8 mouse cellular contexts compared by ENCODE assay signal in the genomic region with DNA sequence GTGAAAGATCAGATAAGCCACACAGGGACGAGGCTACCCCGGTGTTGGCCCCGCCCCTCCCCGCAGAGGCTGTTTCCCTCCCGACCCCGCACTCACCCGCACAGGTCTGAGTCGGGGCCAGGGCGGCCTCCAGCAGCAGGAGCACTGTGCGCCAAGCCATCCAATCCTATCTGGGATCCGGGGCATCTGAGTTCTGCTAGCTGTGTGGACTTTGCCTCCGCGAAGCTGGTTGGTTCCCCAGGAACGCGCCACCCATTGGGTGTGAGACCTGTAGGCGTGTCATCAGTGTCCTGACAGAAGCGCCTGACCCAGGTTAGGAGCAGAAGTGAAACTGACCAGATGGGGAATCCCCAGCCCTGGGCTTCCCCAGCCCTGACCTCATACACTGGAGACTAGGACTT. TPM values are rescaled to one million over a fixed set of nuclear protein-coding genes. Genes with fewer than 3 reads are reported as not detected.
A peak's percentile ranks its signal among the peaks of the same experiment; 100 is the strongest.
DNase-seq lines count a peak whose midpoint lies in the region; ATAC-seq and TF ChIP-seq lines count a peak whose summit lies in the region.

No protein-coding gene starts in this region.

- under 1% methylated on average over 17 of the region's 17 CpGs for WGBS in embryonic facial prominence, embryonic 10.5 days
- under 1% methylated on average over 17 of the region's 17 CpGs for WGBS in heart, embryonic 10.5 days
- WGBS in lung, embryonic 16.5 days: 0% methylated on average over 16 of the region's 17 CpGs
- 4% methylated on average over 17 of the region's 17 CpGs for WGBS in olfactory bulb, adult 2 months

- DNase-seq in B cell, adult 2 months: peak; percentile 95 to 97
- DNase-seq in embryonic facial prominence, embryonic 10.5 days (ENCODE audit: low spot score): peak; percentile 64
- peak; percentile 90 for DNase-seq in heart, embryonic 10.5 days (ENCODE audit: low spot score)
- peak; percentile 96 for DNase-seq in kidney, adult 8-10 months
- peak; percentile 90 for DNase-seq in yolk sac, embryonic 10.5 days (ENCODE audit: low spot score)

- no peak for TF ChIP-seq CTCF in olfactory bulb, adult 2 months (IDR thresholded peaks at IDR 0.05; ENCODE audit: insufficient read depth, low read depth, low read length)

- peaks cover 58% of the 10 kb centered on the region for H3K27me3 ChIP-seq in embryonic facial prominence, embryonic 10.5 days (replicated peaks; ENCODE audit: low read depth, poor library complexity, severe bottlenecking)
- H3K27me3 ChIP-seq in heart, embryonic 10.5 days (ENCODE audit: insufficient read depth, poor library complexity, severe bottlenecking): peaks cover 54% of the 10 kb centered on the region
- H3K27me3 ChIP-seq in lung, embryonic 16.5 days (ENCODE audit: control insufficient read depth, insufficient read depth, low read depth, low read length): peaks cover 33% of the 10 kb centered on the region

- TF ChIP-seq POLR2A in olfactory bulb, adult 2 months (IDR thresholded peaks at IDR 0.05; ENCODE audit: insufficient read depth, low read depth, low read length): peak; percentile 39

- peaks cover 38% of the 10 kb centered on the region for H3K4me1 ChIP-seq in embryonic facial prominence, embryonic 10.5 days
- H3K4me1 ChIP-seq in heart, embryonic 10.5 days: peaks cover 27% of the 10 kb centered on the region
- H3K4me1 ChIP-seq in lung, embryonic 16.5 days (replicated peaks; ENCODE audit: control insufficient read depth, insufficient read depth, low read length): peaks cover 23% of the 10 kb centered on the region
- H3K4me1 ChIP-seq in olfactory bulb, adult 2 months (ENCODE audit: control insufficient read depth, insufficient read depth, low read length): peaks cover 23% of the 10 kb centered on the region

- ATAC-seq in activated CD4-positive, CD25-positive, alpha-beta regulatory T cell, adult 4 months: peak; percentile 70
- ATAC-seq in lung, embryonic 16.5 days (ENCODE audit: low read depth): peak; percentile 10

- peak overlapping the region; percentile 60 for H3K4me3 ChIP-seq in embryonic facial prominence, embryonic 10.5 days
- H3K4me3 ChIP-seq in heart, embryonic 10.5 days: peak overlapping the region; percentile 55
- peak overlapping the region; percentile 48 for H3K4me3 ChIP-seq in lung, embryonic 16.5 days (ENCODE audit: low read length)
- H3K4me3 ChIP-seq in olfactory bulb, adult 2 months (ENCODE audit: insufficient read depth, low read depth, low read length): peak overlapping the region; percentile 62

- no peaks in the 10 kb centered on the region for H3K9me3 ChIP-seq in embryonic facial prominence, embryonic 10.5 days
- H3K9me3 ChIP-seq in heart, embryonic 10.5 days: no peaks in the 10 kb centered on the region
- no peaks in the 10 kb centered on the region for H3K9me3 ChIP-seq in lung, embryonic 16.5 days (ENCODE audit: control insufficient read depth, low read length)

- H3K27ac ChIP-seq in embryonic facial prominence, embryonic 10.5 days (replicated peaks): peak overlapping the region; percentile 51
- 0 out of 2 replicates have a peak overlapping the region, but pooled peaks have one; percentile 57 for H3K27ac ChIP-seq in heart, embryonic 10.5 days
- no peak overlapping the region for H3K27ac ChIP-seq in lung, embryonic 16.5 days (ENCODE audit: low read length)
- no peak overlapping the region for H3K27ac ChIP-seq in olfactory bulb, adult 2 months (ENCODE audit: insufficient read depth, low read depth, low read length)

- no peaks in the 10 kb centered on the region for H3K36me3 ChIP-seq in embryonic facial prominence, embryonic 10.5 days (replicated peaks)
- no peaks in the 10 kb centered on the region for H3K36me3 ChIP-seq in heart, embryonic 10.5 days
- no peaks in the 10 kb centered on the region for H3K36me3 ChIP-seq in lung, embryonic 16.5 days (ENCODE audit: control insufficient read depth, insufficient read depth, low read length)

- H3K9ac ChIP-seq in lung, embryonic 16.5 days (ENCODE audit: low read length): peak overlapping the region; percentile 35; the same call in 1 of the 2 replicates

- peak overlapping the region; percentile 64 for H3K4me2 ChIP-seq in lung, embryonic 16.5 days (ENCODE audit: low read depth, low read length)

RNA-seq across cellular contexts. Expression of gene H2-K1, which starts 21.5 kb away (rescaled TPM):
- polyA plus RNA-seq in activated CD4-positive, CD25-positive, alpha-beta regulatory T cell, adult 4 months (2017; shearing (Covaris generic)): 1,000 to 10,000 TPM; 4,668 to 6,585 TPM
- 8.4 and 13.4 TPM in 2 replicates for polyA plus RNA-seq in embryonic facial prominence, embryonic 10.5 days (2016; fragmentation: Nextera tagmentation; extraction: Ambion mirVana)
- polyA plus RNA-seq in heart, embryonic 10.5 days (2016; fragmentation: Nextera tagmentation; extraction: Ambion mirVana): 13.0 and 16.2 TPM in 2 replicates
- polyA plus RNA-seq in lung, embryonic 16.5 days (2015; fragmentation: Nextera tagmentation; extraction: Ambion mirVana): 55.5 and 83.8 TPM in 2 replicates
- not detected in 2 replicates for polyA plus RNA-seq in olfactory bulb, adult 2 months (2012; ENCODE audit: insufficient read depth, insufficient read length, low replicate concordance, missing spikeins)

RNA-seq across cellular contexts. Expression of gene Rps18, which starts 22.8 kb away (rescaled TPM):
- 1,000 to 10,000 TPM; 6,680 to 7,218 TPM for polyA plus RNA-seq in activated CD4-positive, CD25-positive, alpha-beta regulatory T cell, adult 4 months (2017; shearing (Covaris generic))
- 1,569 and 1,593 TPM in 2 replicates for polyA plus RNA-seq in embryonic facial prominence, embryonic 10.5 days (2016; fragmentation: Nextera tagmentation; extraction: Ambion mirVana)
- 1,115 and 1,297 TPM in 2 replicates for polyA plus RNA-seq in heart, embryonic 10.5 days (2016; fragmentation: Nextera tagmentation; extraction: Ambion mirVana)
- 1,739 and 1,825 TPM in 2 replicates for polyA plus RNA-seq in lung, embryonic 16.5 days (2015; fragmentation: Nextera tagmentation; extraction: Ambion mirVana)
- 1,298 TPM in 1 of 2 replicates, not detected in the other for polyA plus RNA-seq in olfactory bulb, adult 2 months (2012; ENCODE audit: insufficient read depth, insufficient read length, low replicate concordance, missing spikeins)

RNA-seq across cellular contexts. Expression of gene Vps52, which starts 23.0 kb away (rescaled TPM):
- 10 to 100 TPM; 25.1 to 28.2 TPM for polyA plus RNA-seq in activated CD4-positive, CD25-positive, alpha-beta regulatory T cell, adult 4 months (2017; shearing (Covaris generic))
- polyA plus RNA-seq in embryonic facial prominence, embryonic 10.5 days (2016; fragmentation: Nextera tagmentation; extraction: Ambion mirVana): 48.2 and 51.5 TPM in 2 replicates
- 47.1 and 47.5 TPM in 2 replicates for polyA plus RNA-seq in heart, embryonic 10.5 days (2016; fragmentation: Nextera tagmentation; extraction: Ambion mirVana)
- polyA plus RNA-seq in lung, embryonic 16.5 days (2015; fragmentation: Nextera tagmentation; extraction: Ambion mirVana): 49.4 and 50.5 TPM in 2 replicates
- polyA plus RNA-seq in olfactory bulb, adult 2 months (2012; ENCODE audit: insufficient read depth, insufficient read length, low replicate concordance, missing spikeins): not detected in 2 replicates

RNA-seq across cellular contexts. Expression of gene B3galt4, which starts 27.3 kb away (rescaled TPM):
- 10 to 100 TPM; 18.7 to 19.0 TPM for polyA plus RNA-seq in activated CD4-positive, CD25-positive, alpha-beta regulatory T cell, adult 4 months (2017; shearing (Covaris generic))
- polyA plus RNA-seq in embryonic facial prominence, embryonic 10.5 days (2016; fragmentation: Nextera tagmentation; extraction: Ambion mirVana): 3.6 and 4.5 TPM in 2 replicates
- 5.9 and 7.1 TPM in 2 replicates for polyA plus RNA-seq in heart, embryonic 10.5 days (2016; fragmentation: Nextera tagmentation; extraction: Ambion mirVana)
- 5.5 and 5.6 TPM in 2 replicates for polyA plus RNA-seq in lung, embryonic 16.5 days (2015; fragmentation: Nextera tagmentation; extraction: Ambion mirVana)
- not detected in 2 replicates for polyA plus RNA-seq in olfactory bulb, adult 2 months (2012; ENCODE audit: insufficient read depth, insufficient read length, low replicate concordance, missing spikeins)

RNA-seq across cellular contexts. Expression of gene Wdr46, which starts 38.2 kb away (rescaled TPM):
- 10 to 100 TPM; 11.8 to 16.6 TPM for polyA plus RNA-seq in activated CD4-positive, CD25-positive, alpha-beta regulatory T cell, adult 4 months (2017; shearing (Covaris generic))
- polyA plus RNA-seq in embryonic facial prominence, embryonic 10.5 days (2016; fragmentation: Nextera tagmentation; extraction: Ambion mirVana): 62.1 and 66.0 TPM in 2 replicates
- polyA plus RNA-seq in heart, embryonic 10.5 days (2016; fragmentation: Nextera tagmentation; extraction: Ambion mirVana): 35.8 and 48.1 TPM in 2 replicates
- 20.2 and 20.6 TPM in 2 replicates for polyA plus RNA-seq in lung, embryonic 16.5 days (2015; fragmentation: Nextera tagmentation; extraction: Ambion mirVana)
- not detected in 2 replicates for polyA plus RNA-seq in olfactory bulb, adult 2 months (2012; ENCODE audit: insufficient read depth, insufficient read length, low replicate concordance, missing spikeins)

Comparison
In these comparisons a context has a peak if more than half of its experiments do, and no peak if none do; other contexts are left out.
1. H3K27ac ChIP-seq: peak in embryonic facial prominence, embryonic 10.5 days (single experiment) and heart, embryonic 10.5 days (single experiment); none in lung, embryonic 16.5 days (single experiment) and olfactory bulb, adult 2 months (single experiment).
2. Peak in every context shown above with its lines, with median percentiles within 50 percentile points of each other: DNase-seq and H3K4me3 ChIP-seq.